Mouse (Mus musculus): Measurements from ENCODE around the gene Hemgn.

GRCm38 (mm10) chr4:46395736-46396135 lies 17.6 kb downstream of the Hemgn start:
- no peak for TF ChIP-seq POLR2A (IDR thresholded peaks at IDR 0.05; ENCODE audit: insufficient read depth, low read depth, low read length)
- TF ChIP-seq CTCF (IDR thresholded peaks at IDR 0.05; ENCODE audit: insufficient read depth, low read depth, low read length): no peak
